7 mouse cellular contexts compared by ENCODE assay signal in genomic region chr11:79577741-79578140, GRCm38 (mm10). TPM values are rescaled to one million over a fixed set of nuclear protein-coding genes. Genes with fewer than 3 reads are reported as not detected.
DNase-seq lines count a peak whose midpoint lies in the region; ATAC-seq and TF ChIP-seq lines count a peak whose summit lies in the region.

No protein-coding gene starts in this region.

- no peak overlapping the region for H3K4me2 ChIP-seq in lung, postnatal 0 days (replicated peaks; ENCODE audit: low read depth, low read length)

- no peaks in the 10 kb centered on the region for H3K9me3 ChIP-seq in lung, postnatal 0 days (ENCODE audit: low read length)

- WGBS in lung, postnatal 0 days = 41% methylated on average over 5 of the region's 5 CpGs

- H3K36me3 ChIP-seq in lung, postnatal 0 days (ENCODE audit: insufficient read depth, low read length) = peaks cover 6% of the 10 kb centered on the region; the same call in 1 of the 2 replicates

- H3K27me3 ChIP-seq in lung, postnatal 0 days (replicated peaks; ENCODE audit: insufficient read depth, low read length) = no peaks in the 10 kb centered on the region

- TF ChIP-seq CTCF in layer of hippocampus, adult 2 months (conservative IDR thresholded peaks at IDR 0.05) = peak; percentile 93
- TF ChIP-seq CTCF in lung, postnatal 0 days (IDR thresholded peaks at IDR 0.05) = peak; percentile 83

- no peak overlapping the region for H3K9ac ChIP-seq in lung, postnatal 0 days (replicated peaks; ENCODE audit: low read depth)

- peak; percentile 58 for ATAC-seq in lung, postnatal 0 days

- intact Hi-C loops in gastrocnemius, postnatal 36 days (cut with DNase I) = loop anchor here (5.0 kb wide), 2 partner anchors 35 to 95 kb away; no protein-coding TSS in a partner anchor

- H3K27ac ChIP-seq in layer of hippocampus, adult 2 months = peak overlapping the region; percentile 65
- H3K27ac ChIP-seq in lung, postnatal 0 days (ENCODE audit: low read length) = no peak overlapping the region

- DNase-seq in ES-CJ7 (ENCODE audit: low read depth, low spot score) (peak; percentile 70), adipocyte (ENCODE audit: low spot score) (peak; percentile 78)
- DNase-seq in embryo, embryonic 10 days (ENCODE audit: low spot score) = peak; percentile 79
- peak; percentile 46 to 66 for DNase-seq in gastrocnemius, postnatal 36 days
- peak; percentile 76 to 87 for DNase-seq in layer of hippocampus, adult 2 months (ENCODE audit: low spot score in 2 of 2)
- peak; percentile 78 for DNase-seq in lung, postnatal 0 days (ENCODE audit: low spot score)
- peak; percentile 85 to 88 for DNase-seq in right cerebral cortex, postnatal 10 days (ENCODE audit: low spot score in 2 of 2)

- H3K4me3 ChIP-seq in layer of hippocampus, adult 2 months = no peak overlapping the region
- H3K4me3 ChIP-seq in lung, postnatal 0 days (ENCODE audit: low read depth, low read length) = no peak overlapping the region

- TF ChIP-seq EP300 in lung, postnatal 0 days (IDR thresholded peaks at IDR 0.05) = no peak

- no peaks in the 10 kb centered on the region for H3K4me1 ChIP-seq in lung, postnatal 0 days (ENCODE audit: insufficient read depth, low read depth, low read length)

RNA-seq across cellular contexts. Expression of gene Rab11fip4, which starts 13.3 kb away (rescaled TPM):
- under 1 TPM; 0.44 to 0.77 TPM for total RNA-seq in gastrocnemius, postnatal 36 days (2021)
- 100 to 1,000 TPM; 163 to 168 TPM for total RNA-seq in layer of hippocampus, adult 2 months (2021)
- polyA plus RNA-seq in lung, postnatal 0 days (2015; fragmentation: Nextera tagmentation; extraction: Ambion mirVana) = 0.74 and 1.1 TPM in 2 replicates

RNA-seq across cellular contexts. Expression of gene Evi2a, which starts 47.3 kb away (rescaled TPM):
- total RNA-seq in gastrocnemius, postnatal 36 days (2021) = 1 to 10 TPM; 3.7 to 4.0 TPM
- 10 to 100 TPM; 17.3 to 21.2 TPM for total RNA-seq in layer of hippocampus, adult 2 months (2021)
- 6.4 and 8.0 TPM in 2 replicates for polyA plus RNA-seq in lung, postnatal 0 days (2015; fragmentation: Nextera tagmentation; extraction: Ambion mirVana)

RNA-seq across cellular contexts. Expression of gene Evi2, which starts 47.4 kb away (rescaled TPM):
- total RNA-seq in gastrocnemius, postnatal 36 days (2021) = under 1 TPM in 1 of 2 experiments, not detected in 1; 0.08 TPM
- total RNA-seq in layer of hippocampus, adult 2 months (2021) = not detected
- polyA plus RNA-seq in lung, postnatal 0 days (2015; fragmentation: Nextera tagmentation; extraction: Ambion mirVana) = 0.61 and 0.64 TPM in 2 replicates

RNA-seq across cellular contexts. Expression of gene Evi2b, which starts 54.2 kb away (rescaled TPM):
- total RNA-seq in gastrocnemius, postnatal 36 days (2021) = under 1 TPM; 0.76 to 0.87 TPM
- total RNA-seq in layer of hippocampus, adult 2 months (2021) = under 1 TPM; 0.37 to 0.38 TPM
- polyA plus RNA-seq in lung, postnatal 0 days (2015; fragmentation: Nextera tagmentation; extraction: Ambion mirVana) = 2.0 and 2.6 TPM in 2 replicates

Comparison
In these comparisons a context has a peak if more than half of its experiments do, and no peak if none do; other contexts are left out.
1. RNA of gene Rab11fip4, which starts 13.3 kb away (total RNA-seq): 163 to 168 TPM in layer of hippocampus, adult 2 months; 0.44 to 0.77 TPM in gastrocnemius, postnatal 36 days; every median in the first group is over 10 times any median in the second.
2. Peak in every context shown above with its lines, with median percentiles within 50 percentile points of each other: DNase-seq.